Mouse (Mus musculus): Measurements from ENCODE around the gene Cntrob.

The Cntrob gene

DNA sequence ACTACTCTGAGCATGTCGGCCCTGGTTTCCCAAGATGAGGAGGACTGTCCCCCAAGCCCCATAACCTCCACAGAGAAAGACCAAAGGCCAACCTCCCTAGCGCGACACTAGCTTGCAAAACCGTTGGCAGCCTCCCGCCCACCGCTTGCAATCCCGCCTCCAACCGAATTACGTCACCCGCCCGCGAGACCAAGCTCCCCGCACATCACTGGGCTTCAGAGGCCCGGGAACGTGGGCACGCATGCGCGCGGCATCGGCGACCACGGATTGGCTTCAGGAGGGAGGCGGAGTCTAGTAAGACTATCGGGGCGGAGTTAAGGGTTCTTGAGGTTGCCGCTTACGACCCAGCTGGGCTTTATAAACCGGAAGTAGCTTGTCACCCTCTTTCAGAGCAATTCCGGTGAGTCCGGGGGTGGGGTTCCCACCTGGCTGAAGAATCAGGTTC, at the start of gene Cntrob, which contains the start of gene Trappc1:
TSS of gene Cntrob (minus strand) at position 109 of the 445 bp plus-strand sequence.
TSS of gene Trappc1 (plus strand) at position 314 of the 445 bp plus-strand sequence.
- peak; percentile 99 for DNase-seq (ENCODE audit: inconsistent ontology term)

DNA sequence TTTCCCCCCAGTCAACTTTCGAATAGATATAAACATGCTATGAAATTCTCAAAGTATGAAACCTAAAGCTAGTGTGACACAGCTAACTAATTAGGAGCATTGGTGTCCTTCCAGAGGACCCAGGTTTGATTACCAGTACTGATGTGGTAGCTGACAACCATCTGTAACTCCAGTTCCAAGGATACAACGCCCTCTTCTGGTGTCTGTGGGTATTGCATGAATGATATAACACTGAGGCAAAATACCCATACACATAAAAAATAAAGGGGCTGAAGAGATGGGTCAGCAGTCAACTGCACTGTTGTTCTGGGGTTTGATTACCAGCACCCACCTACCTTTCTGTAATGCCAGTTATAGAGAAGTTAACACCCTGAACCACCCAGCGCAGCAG, 49.2 kb upstream of the Cntrob start:
- DNase-seq (ENCODE audit: inconsistent ontology term), result no peak

DNA sequence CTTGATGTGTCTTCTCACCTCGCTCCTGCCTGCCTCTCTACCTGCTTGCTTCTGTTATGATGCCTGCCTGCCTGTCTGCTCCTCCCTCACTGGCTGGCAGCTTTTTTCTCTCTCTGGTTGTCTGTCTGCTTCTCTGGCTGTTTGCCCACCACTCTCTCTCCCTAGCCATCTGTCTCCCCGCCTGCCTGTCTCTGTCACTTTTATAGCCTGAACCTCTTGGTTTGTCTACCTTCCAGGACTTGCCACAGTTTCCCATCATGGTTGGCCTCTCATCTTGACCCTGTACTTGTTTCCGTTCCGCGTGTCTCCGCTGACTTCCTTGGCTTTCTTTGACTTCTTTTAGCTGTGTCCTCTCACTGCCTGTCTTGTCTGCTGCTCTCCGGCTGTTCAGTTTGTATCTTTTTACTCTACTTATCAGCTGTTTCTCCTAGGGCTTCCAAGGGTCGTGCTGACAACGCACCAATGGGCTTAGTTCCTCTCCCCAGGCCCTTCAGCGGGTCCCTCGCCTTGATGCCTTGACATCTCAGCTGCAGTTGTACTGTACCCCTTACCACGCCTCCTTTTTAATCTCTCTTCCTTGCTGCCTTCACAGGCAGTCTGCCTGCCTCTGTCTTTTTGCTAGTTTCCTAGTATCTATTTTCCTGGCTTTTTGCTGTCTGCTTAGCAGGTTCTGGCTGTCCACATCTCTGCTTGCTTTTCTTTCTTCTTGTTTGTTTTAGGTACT, 48.6 kb upstream of the Cntrob start:
- DNase-seq (ENCODE audit: inconsistent ontology term), result no peak

DNA sequence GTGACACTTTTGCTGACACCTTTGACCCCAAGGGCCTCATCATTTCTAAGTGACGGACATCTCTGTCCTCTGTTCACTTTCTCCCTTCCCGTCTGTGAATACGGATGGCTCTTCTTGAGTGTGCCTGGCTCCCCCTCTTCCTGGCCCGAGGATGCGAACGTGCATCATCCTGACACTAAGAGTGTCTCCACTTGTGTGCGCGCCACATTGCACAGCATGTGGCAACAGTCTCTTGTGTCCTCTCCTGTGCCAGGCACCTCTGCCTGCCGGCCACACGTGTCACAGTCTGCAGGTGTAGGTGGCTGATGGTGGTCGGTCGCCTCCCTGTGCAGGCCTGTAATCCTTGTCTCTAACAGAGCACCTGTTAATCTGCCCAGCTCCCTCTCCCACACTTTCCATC, 48.0 kb upstream of the Cntrob start:
- DNase-seq (ENCODE audit: inconsistent ontology term), result no peak

DNA sequence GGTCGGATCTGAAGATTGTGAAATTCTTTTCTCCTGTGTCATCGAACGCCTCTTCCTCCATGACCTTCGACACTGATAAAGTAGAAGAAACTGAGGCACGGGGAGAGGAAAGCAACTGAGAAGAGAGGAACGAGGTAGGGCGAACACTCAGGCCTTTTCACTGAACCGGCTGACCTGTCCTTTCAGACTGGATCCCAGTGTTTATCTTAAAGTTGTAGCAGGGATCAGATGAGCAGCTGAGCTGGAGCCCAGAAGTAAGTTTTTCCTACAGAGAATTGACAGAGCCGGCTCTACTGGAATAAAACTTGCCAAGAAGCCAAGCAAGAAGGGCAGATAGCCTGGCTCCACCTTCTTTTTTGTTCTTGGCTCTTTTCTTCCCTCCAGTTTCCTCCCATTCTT, 47.2 kb upstream of the Cntrob start:
- no peak for DNase-seq (ENCODE audit: inconsistent ontology term)

DNA sequence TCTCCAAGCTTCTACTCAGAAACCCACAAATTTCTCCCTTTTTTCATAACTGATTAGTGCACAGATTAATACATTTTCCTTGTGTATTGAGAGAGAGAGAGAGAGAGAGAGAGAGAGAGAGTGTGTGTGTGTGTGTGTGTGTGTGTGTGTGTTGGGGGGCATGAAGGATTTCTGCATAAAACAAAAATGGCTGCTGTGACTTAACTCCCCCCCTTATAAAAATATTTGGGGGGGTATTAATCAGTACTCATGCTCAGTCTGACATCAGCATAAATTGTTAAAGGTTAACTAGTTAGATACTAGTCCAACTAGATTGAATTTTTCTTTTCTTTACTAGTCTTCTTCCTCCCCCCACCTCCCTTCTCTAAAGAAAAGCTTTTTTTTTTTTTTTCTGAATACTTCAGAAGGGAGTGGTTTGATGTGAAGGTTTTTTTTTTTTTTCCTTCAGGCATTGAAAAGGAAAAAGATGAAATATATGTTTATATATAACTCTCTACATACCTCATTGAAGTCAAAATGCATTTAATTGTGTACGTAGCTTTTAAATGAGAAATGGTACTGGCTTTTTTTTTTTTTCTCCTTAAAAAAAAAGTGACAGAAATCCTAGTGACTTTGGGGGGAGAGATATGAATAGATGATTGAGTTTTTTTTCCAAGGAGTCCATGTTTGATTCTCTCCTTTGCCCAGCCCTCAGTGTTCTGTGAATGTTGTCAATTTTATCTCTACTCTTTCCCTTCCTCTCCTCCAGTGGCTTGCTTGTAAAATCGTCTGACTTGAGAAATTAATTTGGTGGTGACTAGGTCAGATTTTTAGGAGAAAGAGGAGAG, 46.6 kb upstream of the Cntrob start:
- DNase-seq (ENCODE audit: inconsistent ontology term), result no peak

DNA sequence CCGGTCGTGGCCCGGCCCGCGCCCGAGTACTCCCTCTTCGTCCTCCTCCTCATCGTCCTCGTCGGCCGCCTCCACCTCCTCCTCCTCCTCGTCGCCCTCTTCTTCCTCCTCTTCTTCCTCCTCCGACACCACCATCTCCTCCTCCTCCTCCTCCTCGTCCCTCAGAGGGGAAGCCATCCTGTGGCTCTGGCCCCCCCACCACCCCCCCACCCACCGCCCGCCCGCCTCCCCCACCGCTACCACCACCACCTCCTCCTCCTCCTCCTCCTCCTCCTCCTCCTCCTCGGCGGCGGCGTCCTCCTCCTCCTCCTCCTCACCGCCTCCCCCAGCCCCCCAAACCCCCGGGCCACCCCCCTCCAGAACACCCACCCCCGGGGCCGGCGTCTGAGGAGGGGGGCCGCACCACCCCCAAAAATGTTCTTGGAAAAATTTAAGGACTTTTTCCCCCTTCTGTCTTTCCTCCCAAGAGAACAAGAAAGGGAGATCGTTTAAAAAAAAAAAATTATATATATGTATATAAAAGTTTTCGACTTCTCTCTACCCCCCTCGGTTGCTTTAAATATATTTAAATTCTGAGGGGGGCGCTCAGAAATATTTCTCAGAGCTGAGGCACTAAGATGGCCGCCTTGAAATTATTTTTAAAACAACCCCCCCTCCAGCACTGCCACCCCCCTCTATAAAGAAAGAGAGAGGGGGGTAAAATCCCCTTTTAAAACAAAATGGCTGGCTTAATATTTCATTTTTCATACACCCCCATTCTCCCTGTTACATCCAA, 45.8 kb upstream of the Cntrob start, which contains the start of gene Chd3:
TSS of gene Chd3 (minus strand) at position 192 of the 775 bp plus-strand sequence.
- DNase-seq (ENCODE audit: inconsistent ontology term), result no peak

DNA sequence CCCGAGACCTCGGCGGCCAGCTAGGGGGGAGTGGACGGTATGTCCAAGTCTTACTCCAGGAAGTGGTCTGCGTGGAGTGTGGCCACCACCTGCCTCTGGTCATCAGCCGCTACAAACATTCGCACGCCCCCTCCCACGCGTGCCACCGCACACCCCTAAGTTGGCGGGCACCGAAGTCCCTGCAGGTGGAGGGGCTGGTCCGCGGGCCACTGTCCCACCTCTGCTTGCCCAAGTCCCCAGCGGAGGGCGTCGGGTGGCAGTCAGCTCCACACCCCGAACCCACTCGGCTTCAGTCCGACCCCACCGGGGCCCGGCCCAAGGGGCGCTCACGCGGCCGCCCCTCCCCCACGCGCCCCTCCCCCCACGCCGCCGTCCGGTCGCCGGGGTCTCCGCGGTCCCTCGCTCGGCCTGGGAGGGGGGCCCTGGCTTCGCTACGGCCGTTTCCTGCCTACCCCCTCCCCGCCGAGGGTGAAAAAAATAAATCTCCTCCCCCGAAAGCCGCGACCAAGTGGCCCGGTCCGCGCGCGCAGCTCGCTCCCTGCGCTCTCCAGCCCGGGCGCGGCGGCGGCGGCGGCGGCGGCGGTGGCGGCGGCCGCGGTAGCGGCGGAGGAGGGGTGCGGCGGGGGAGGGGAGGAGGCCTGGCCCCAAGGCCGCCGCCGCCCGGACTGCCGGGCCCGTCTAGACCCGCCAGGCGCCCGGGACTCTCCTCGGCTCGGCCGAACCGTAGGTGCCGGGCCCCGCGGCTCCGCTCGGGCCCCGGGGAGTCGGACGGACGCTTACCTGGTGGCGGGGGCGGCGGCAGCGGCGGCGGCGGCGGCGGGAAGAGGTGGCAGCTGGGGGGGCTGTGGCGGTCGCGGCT, 45.0 kb upstream of the Cntrob start:
- DNase-seq (ENCODE audit: inconsistent ontology term), result peak; percentile 58

DNA sequence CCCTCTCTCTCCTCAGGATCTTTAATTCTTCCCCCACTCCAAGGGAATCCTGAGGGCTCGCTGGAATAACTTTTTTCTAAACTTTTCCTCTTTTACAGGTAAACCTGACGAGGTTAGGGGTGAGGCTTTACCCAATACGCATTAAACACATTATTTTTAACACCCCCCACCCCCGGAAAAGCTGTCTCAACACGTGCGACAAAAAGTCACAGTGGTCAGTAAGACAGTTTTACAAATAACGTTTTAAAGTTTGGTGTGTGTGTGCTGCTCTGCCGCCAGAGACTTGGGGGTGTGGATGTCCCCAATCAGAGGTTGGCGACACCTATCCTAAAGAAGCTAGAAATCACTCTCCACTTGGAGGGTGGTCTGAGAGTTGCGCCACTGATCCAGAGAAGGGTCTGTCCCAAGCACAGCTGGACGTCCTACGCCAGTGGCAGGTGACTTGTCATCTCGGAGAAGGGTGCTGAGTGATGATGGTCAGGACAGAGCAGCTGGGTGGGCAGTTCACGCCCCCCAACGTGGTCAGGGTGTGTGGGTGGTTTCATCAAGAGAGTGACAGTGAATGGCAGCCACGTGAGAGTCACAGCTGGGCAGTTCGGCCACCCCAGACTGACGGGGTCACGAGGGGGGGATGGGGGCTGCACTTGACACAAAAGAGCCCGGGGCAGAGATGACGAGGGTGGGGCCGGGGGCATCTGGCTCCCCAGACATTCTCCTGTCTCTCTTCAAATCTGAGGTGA, 44.2 kb upstream of the Cntrob start:
- DNase-seq (ENCODE audit: inconsistent ontology term), result no peak

DNA sequence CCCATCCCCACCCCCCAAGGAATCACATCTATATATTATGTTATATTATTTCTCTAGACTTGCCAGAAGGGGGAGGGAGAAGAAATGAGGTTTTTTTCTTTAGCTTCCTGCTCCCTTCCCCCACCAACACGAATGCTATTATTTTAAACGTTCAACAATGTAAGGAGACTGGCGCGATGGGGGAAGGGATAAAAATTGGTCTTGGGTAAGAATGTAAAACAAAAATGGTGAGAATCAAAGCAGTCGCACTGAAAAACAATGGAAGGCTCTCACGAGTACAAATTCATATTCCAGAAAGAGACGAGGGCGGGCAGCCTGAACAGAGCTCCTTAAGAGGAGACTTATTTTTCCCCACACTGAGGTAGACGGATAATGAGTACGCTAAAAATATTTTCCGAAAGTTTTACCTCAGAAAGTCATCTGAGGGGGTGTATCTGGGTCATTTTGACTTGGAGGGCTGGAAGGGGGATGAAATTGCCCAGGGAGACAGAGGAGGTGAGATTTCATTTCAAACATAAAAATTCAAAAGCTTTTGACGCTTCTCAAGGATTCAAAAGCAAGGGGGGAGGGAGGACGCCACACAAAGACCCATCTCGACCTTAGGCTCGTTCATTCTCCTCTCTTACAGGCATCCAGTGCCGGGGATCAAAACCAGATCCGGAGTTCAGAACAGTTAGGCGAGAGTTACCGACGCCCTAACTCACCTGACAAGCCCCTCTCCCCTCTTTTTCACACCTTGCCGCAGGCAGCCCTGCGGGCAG, 43.5 kb upstream of the Cntrob start:
- DNase-seq (ENCODE audit: inconsistent ontology term), result peak; percentile 32

DNA sequence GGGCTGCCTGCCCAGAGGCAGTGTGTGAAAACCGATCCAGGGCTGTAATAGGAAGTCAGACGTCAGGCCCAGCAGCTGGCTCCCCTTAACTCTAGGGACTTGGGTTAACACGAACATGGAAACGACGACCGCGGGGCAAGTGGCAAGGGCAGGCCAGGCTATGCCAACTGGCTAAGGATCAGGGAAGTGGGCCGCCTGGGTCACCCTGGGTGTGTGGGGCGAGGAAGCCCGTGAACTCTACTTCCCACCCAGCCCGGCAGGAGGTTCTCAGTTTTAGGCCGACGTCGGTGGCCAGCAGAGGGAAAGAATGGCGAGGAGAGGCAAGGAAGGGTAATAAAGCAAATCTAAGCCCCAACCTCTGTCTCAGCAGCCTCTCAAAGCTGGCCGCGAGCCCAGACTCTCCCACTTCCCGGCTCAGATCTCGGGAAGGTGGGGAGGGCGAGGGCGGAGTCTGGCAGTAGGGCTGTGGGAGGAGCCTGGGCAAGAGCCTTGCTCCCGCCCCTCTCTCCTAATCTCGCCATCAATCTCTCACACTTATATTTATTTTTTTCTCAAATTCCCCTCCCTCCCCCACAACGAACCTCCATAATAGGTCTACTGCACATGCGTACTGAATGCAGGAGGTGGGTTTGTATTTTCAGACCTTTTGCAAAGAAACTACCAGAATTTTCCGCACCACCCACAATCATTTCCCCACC, 42.7 kb upstream of the Cntrob start:
- DNase-seq (ENCODE audit: inconsistent ontology term), result peak; percentile 97

DNA sequence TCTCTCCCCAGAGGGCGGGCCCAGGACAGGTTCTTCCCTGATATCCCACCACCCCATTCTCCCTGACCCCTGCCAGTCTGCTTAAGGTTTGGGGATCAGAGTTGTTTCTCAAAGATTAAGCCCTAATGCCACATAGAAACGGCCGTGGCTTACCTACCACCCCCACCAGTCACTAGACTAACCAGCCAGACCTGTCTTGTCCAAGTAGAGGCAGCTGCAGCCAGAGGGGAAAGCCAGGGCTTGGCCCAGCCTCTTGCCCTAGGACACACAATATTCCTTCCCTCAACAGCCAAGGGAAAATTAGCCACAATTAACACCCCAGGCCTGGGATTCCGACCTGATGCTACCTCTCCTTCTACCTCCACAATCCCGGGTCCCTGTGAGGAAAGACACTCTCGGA, 42.1 kb upstream of the Cntrob start:
- no peak for DNase-seq (ENCODE audit: inconsistent ontology term)

DNA sequence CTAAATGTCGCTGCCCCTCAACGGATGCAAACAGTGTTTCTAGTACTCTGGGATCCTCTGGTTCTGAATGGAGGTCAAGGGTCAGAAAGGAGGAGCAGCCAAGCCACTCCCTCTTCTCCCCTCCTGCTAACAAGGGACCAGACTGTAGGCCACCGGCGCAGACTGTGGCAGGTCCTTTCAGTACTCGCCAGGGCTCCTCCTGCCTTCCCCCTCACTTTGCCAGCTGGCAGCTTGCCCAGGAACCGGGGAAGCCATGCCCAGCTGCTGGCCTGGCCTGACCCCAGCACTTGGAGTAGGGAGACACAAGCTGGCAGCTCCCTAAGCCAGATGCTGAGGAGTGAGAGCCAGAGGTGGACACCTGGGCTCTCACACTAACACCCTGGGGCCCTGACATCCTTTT, 41.3 kb upstream of the Cntrob start:
- peak; percentile 96 for DNase-seq (ENCODE audit: inconsistent ontology term)

DNA sequence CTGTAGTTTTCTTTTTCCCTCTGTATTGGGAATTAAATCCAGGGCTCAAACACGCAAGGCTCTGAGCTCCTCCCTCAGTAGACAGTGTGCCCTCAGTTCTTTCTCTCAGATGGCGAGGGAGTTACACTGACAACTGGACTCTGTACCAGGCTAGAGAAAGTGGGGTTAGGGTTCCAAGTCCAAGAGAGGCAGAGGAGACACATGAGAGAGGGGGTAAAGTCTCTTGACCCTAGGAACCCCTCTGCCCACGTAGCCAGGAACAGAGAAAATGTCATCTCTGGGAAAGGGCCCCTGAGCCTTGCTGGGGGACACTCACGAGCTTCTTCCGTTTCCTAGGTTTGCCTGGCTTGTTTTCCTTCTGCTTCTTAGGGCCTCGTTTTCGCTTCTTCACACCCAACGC, 40.8 kb upstream of the Cntrob start:
- no peak for DNase-seq (ENCODE audit: inconsistent ontology term)

DNA sequence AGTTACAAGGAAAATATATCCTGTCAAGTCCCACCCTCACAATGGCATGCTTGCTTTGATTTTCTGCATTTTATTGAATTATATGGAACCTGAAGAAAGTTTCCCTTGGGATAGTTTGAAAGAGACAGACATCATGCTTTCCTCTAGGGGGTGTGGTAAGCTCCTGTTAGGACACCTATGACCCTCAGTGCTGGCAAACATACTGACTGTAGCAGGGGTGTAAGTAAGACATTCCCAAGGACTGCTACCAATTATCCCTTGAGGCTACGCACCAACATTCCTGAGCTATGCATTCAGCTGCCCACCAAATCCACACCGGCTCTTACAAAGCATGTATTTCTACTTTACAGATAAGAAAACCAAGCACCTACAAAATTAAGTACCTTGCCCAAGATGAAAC, 38.9 kb upstream of the Cntrob start:
- peak; percentile 49 for DNase-seq (ENCODE audit: inconsistent ontology term)

DNA sequence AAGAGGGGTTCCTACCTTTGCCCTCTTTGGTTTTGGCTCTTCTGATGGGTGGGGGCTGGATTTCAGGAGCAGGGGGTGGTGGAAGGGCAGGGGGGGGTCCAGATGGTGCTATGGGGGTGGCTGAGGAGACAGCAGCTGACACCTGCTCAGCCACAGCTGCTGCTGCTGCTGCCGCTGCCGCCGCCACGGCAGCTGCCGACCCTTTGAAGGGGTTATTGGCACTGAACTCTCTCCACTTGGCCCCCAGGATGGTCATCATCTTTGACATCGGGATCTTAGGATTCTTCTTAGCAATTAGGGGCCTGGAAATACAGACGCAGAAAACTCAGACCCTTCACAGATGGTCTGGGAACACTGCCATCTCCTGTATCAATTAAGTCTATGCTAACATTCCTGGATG, 38.4 kb upstream of the Cntrob start:
- no peak for DNase-seq (ENCODE audit: inconsistent ontology term)

DNA sequence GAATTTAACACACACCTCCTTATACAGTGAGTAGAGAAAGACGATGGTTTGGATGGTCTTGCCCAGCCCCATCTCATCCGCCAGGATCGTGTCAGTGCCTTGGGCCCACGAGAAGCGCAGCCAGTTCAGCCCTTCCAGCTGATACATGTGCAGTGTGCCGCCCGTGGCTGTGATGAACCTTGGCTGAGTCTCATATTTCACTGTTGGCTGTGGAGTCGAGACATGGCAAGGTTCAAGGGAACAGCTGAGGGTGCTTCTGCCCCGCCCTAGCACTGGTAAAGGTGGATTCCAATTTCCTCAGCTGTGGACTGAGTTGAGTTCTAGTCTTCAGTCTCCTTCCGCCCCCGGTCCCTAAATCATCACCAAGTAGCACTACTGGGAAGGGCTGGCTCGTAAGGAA, 34.1 kb upstream of the Cntrob start:
- DNase-seq (ENCODE audit: inconsistent ontology term), result no peak

DNA sequence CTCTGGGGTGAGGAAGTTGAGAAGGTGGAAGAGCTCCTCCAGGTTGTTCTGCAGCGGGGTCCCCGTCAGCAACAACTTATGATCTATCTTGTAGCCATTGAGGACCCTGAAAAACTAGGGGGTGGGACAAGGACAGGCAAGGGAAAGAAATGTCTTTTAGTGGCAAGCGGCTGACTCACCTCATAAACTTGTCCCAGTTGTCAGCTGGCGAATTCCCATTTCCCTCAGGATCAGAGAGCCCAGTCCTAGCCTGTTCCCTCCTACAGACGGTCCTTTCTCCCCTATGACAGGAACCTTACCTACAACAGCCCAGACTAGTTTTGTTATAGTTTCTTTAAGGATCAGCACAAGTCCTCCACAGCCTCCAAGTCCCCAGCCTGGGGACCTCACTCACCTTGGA, 33.0 kb upstream of the Cntrob start:
- no peak for DNase-seq (ENCODE audit: inconsistent ontology term)

DNA sequence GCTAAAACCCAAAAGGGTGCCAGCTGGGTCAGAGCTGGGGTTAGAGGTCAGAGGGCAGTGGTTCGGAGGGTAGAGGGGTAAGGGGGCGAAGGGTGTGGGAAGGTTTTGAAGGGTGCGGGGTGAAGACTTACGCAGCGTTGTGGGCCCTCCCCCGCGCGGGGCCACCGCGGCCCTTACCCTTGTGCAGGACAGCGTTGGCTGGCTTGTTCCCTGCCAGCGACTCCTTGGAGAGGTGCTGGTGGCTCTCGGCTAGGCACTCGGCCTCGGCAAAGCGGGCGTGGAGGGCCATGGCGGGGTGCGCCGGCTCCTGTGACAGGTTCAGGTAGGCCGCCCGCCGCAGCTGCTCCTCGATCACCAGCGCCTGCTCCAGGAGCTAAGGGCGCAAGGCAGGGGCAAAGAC, 22.9 kb upstream of the Cntrob start:
- no peak for DNase-seq (ENCODE audit: inconsistent ontology term)

All from Muller cell, postnatal 12 days (primary cell).